Mouse (Mus musculus) MEL (cell line): Measurements from ENCODE around the gene Ankrd33b. TPM values are rescaled to one million over a fixed set of nuclear protein-coding genes. Genes with fewer than 3 reads are reported as not detected.

Experiments used
- DNase-seq: peaks from one replicate; pipeline ENCODE4 v3.0.0; 2011; ENCODE audit warnings: low read depth, low spot score
- H3K27ac ChIP-seq: 2 replicates; pipeline ENCODE4 v1.5.1; 2012; ENCODE audit warnings: low read depth, mild to moderate bottlenecking, control low read depth, low read length, moderate library complexity; ENCODE audit not compliant: control insufficient read depth
- H3K27me3 ChIP-seq, 2 experiments: fragments of 150-350 bp in 1 of 2; sonication (generic) in 1 of 2; 2 replicates each; pipeline ENCODE4 v1.6.1; 2012; ENCODE audit warnings: low read length in 2 of 2, mild to moderate bottlenecking in 2 of 2, improper control_type of control experiment in 1 of 2, moderate library complexity in 1 of 2; ENCODE audit not compliant: insufficient read depth in 2 of 2, control insufficient read depth in 1 of 2
- H3K36me3 ChIP-seq, 2 experiments: 2 replicates each; pipeline ENCODE4 v1.6.1; 2012 to 2014; ENCODE audit warnings: low read length in 2 of 2, improper control_type of control experiment in 1 of 2, inconsistent platforms in 1 of 2, mild to moderate bottlenecking in 1 of 2; ENCODE audit not compliant: insufficient read depth in 2 of 2, control insufficient read depth in 1 of 2
- H3K4me1 ChIP-seq, 2 experiments: fragments of 150-350 bp in 1 of 2; sonication (generic) in 1 of 2; 2 replicates each; pipeline ENCODE4 v1.6.1; 2012; ENCODE audit warnings: low read length in 2 of 2, improper control_type of control experiment in 1 of 2, mild to moderate bottlenecking in 1 of 2; ENCODE audit not compliant: insufficient read depth in 2 of 2, control insufficient read depth in 1 of 2
- H3K4me3 ChIP-seq, 2 experiments: fragments of 150-350 bp in 1 of 2; sonication (generic) in 1 of 2; 2 replicates each; pipeline ENCODE4 v1.5.1; 2012; ENCODE audit warnings: low read depth in 2 of 2, low read length in 2 of 2, mild to moderate bottlenecking in 2 of 2, moderate library complexity in 2 of 2, control low read depth in 1 of 2, improper control_type of control experiment in 1 of 2; ENCODE audit not compliant: control insufficient read depth in 1 of 2, insufficient read depth in 1 of 2
- H3K79me2 ChIP-seq: 2 replicates; pipeline ENCODE4 v1.6.1; 2012; ENCODE audit warnings: mild to moderate bottlenecking, low read length, moderate library complexity; ENCODE audit not compliant: control insufficient read depth, poor library complexity, insufficient read depth
- H3K9ac ChIP-seq: 2 replicates; pipeline ENCODE4 v1.6.1; 2012; ENCODE audit warnings: low read depth, mild to moderate bottlenecking, control low read depth, low read length, moderate library complexity; ENCODE audit not compliant: control insufficient read depth, poor library complexity, severe bottlenecking
- H3K9me3 ChIP-seq: fragments of 150-350 bp; sonication (generic); replicated peaks from 2 replicates; pipeline ENCODE4 v1.6.1; 2012; ENCODE audit warnings: mild to moderate bottlenecking, low read length, improper control_type of control experiment, moderate library complexity; ENCODE audit not compliant: insufficient read depth
- BHLHE40 ChIP-seq: IDR thresholded peaks from 2 replicates; pipeline ENCODE4 v1.6.1; 2012; ENCODE audit warnings: low read depth, mild to moderate bottlenecking, inconsistent platforms, low read length, improper control_type of control experiment, borderline replicate concordance
- CHD1 ChIP-seq: IDR thresholded peaks from 2 replicates; pipeline ENCODE4 v1.6.1; 2012; ENCODE audit warnings: low read depth, mild to moderate bottlenecking, inconsistent platforms, low read length, improper control_type of control experiment
- CHD2 ChIP-seq: IDR thresholded peaks from 2 replicates; pipeline ENCODE4 v1.6.1; 2011; ENCODE audit warnings: low read length, improper control_type of control experiment
- CTCF ChIP-seq, 3 experiments: IDR thresholded peaks in 2 of 3; conservative IDR thresholded peaks in 1 of 3; 2 replicates each; pipeline ENCODE4 v1.5.1; 2011 to 2012; ENCODE audit warnings: low read length in 3 of 3, low read depth in 2 of 3, mild to moderate bottlenecking in 2 of 3, improper control_type of control experiment in 1 of 3, inconsistent platforms in 1 of 3, mixed read lengths in 1 of 3, moderate library complexity in 1 of 3; ENCODE audit not compliant: control insufficient read depth in 1 of 3, insufficient read depth in 1 of 3, poor library complexity in 1 of 3, severe bottlenecking in 1 of 3
- E2F4 ChIP-seq: IDR thresholded peaks from 2 replicates; pipeline ENCODE4 v1.6.1; 2011; ENCODE audit warnings: low read depth, low read length, improper control_type of control experiment, borderline replicate concordance
- ELF1 ChIP-seq: IDR thresholded peaks from 2 replicates; pipeline ENCODE4 v1.6.1; 2014; ENCODE audit warnings: low read depth, mild to moderate bottlenecking, inconsistent platforms, low read length, improper control_type of control experiment, moderate library complexity
- EP300 ChIP-seq, 2 experiments: IDR thresholded peaks; 2 replicates each; pipeline ENCODE4 v1.6.1; 2011; ENCODE audit warnings: improper control_type of control experiment in 2 of 2, low read length in 2 of 2, low read depth in 1 of 2, mild to moderate bottlenecking in 1 of 2
- ETS1 ChIP-seq: IDR thresholded peaks from 2 replicates; pipeline ENCODE4 v1.6.1; 2012; ENCODE audit warnings: low read depth, mild to moderate bottlenecking, inconsistent platforms, low read length, improper control_type of control experiment, moderate library complexity
- GABPA ChIP-seq: IDR thresholded peaks from 2 replicates; pipeline ENCODE4 v1.6.1; 2012; ENCODE audit warnings: low read depth, mild to moderate bottlenecking, inconsistent platforms, low read length, improper control_type of control experiment, moderate library complexity
- GATA1 ChIP-seq: IDR thresholded peaks from 2 replicates; pipeline ENCODE4 v1.6.1; 2011; ENCODE audit warnings: low read depth, low read length, improper control_type of control experiment
- HCFC1 ChIP-seq: IDR thresholded peaks from 2 replicates; pipeline ENCODE4 v1.6.1; 2012; ENCODE audit warnings: low read depth, mild to moderate bottlenecking, inconsistent platforms, low read length, improper control_type of control experiment, moderate library complexity
- JUND ChIP-seq: IDR thresholded peaks from 2 replicates; pipeline ENCODE4 v1.6.1; 2011; ENCODE audit warnings: low read depth, mild to moderate bottlenecking, improper control_type of control experiment, low read length
- MAFK ChIP-seq: IDR thresholded peaks from 2 replicates; pipeline ENCODE4 v1.6.1; 2011; ENCODE audit warnings: low read depth, mild to moderate bottlenecking, low read length, improper control_type of control experiment, borderline replicate concordance
- MAX ChIP-seq: IDR thresholded peaks from 2 replicates; pipeline ENCODE4 v1.6.1; 2011; ENCODE audit warnings: low read length, improper control_type of control experiment
- MAZ ChIP-seq: IDR thresholded peaks from 2 replicates; pipeline ENCODE4 v1.6.1; 2012; ENCODE audit warnings: low read depth, mild to moderate bottlenecking, inconsistent platforms, low read length, improper control_type of control experiment
- MEF2A ChIP-seq: IDR thresholded peaks from 2 replicates; pipeline ENCODE4 v1.6.1; 2014; ENCODE audit warnings: low read depth, mild to moderate bottlenecking, inconsistent platforms, low read length, improper control_type of control experiment; ENCODE audit not compliant: poor library complexity, insufficient replicate concordance, severe bottlenecking; ENCODE audit errors: extremely low read depth
- MXI1 ChIP-seq: IDR thresholded peaks from 2 replicates; pipeline ENCODE4 v1.6.1; 2011; ENCODE audit warnings: mild to moderate bottlenecking, low read depth, low read length, improper control_type of control experiment
- MYB ChIP-seq: IDR thresholded peaks from 2 replicates; pipeline ENCODE4 v1.6.1; 2011; ENCODE audit warnings: mild to moderate bottlenecking, low read depth, low read length, improper control_type of control experiment
- MYC ChIP-seq: IDR thresholded peaks from 2 replicates; pipeline ENCODE4 v1.6.1; 2011; ENCODE audit warnings: low read depth, mild to moderate bottlenecking, low read length, improper control_type of control experiment, moderate library complexity
- NELFE ChIP-seq: IDR thresholded peaks from 2 replicates; pipeline ENCODE4 v1.6.1; 2011; ENCODE audit warnings: low read depth, low read length, improper control_type of control experiment
- NRF1 ChIP-seq: IDR thresholded peaks from 2 replicates; pipeline ENCODE4 v1.6.1; 2014; ENCODE audit warnings: low read depth, mild to moderate bottlenecking, inconsistent platforms, low read length, improper control_type of control experiment, moderate library complexity; ENCODE audit not compliant: poor library complexity, insufficient read depth, severe bottlenecking
- POLR2A ChIP-seq, 2 experiments: IDR thresholded peaks; 2 replicates each; pipeline ENCODE4 v1.6.1; 2011 to 2012; ENCODE audit warnings: low read length in 2 of 2, mild to moderate bottlenecking in 2 of 2, control low read depth in 1 of 2, improper control_type of control experiment in 1 of 2, low read depth in 1 of 2, moderate library complexity in 1 of 2; ENCODE audit not compliant: control insufficient read depth in 1 of 2, insufficient read depth in 1 of 2, poor library complexity in 1 of 2
- POLR2AphosphoS2 ChIP-seq: IDR thresholded peaks from 2 replicates; pipeline ENCODE4 v1.6.1; 2011; ENCODE audit warnings: low read length, improper control_type of control experiment
- POLR2AphosphoS5 ChIP-seq: IDR thresholded peaks from 2 replicates; pipeline ENCODE4 v1.6.1; 2012; ENCODE audit warnings: low read depth, borderline replicate concordance, mild to moderate bottlenecking, inconsistent platforms, low read length, moderate library complexity, mixed read lengths
- RAD21 ChIP-seq: IDR thresholded peaks from 2 replicates; pipeline ENCODE4 v1.6.1; 2011; ENCODE audit warnings: mild to moderate bottlenecking, low read depth, low read length, improper control_type of control experiment
- RCOR1 ChIP-seq: IDR thresholded peaks from 2 replicates; pipeline ENCODE4 v1.6.1; 2012; ENCODE audit warnings: low read depth, mild to moderate bottlenecking, inconsistent platforms, low read length, improper control_type of control experiment
- SIN3A ChIP-seq: IDR thresholded peaks from 2 replicates; pipeline ENCODE4 v1.6.1; 2012; ENCODE audit warnings: low read length, improper control_type of control experiment, inconsistent platforms
- SMC3 ChIP-seq: IDR thresholded peaks from 2 replicates; pipeline ENCODE4 v1.6.1; 2011; ENCODE audit warnings: low read depth, low read length, improper control_type of control experiment
- TAL1 ChIP-seq: IDR thresholded peaks from 2 replicates; pipeline ENCODE4 v1.6.1; 2012; ENCODE audit warnings: mild to moderate bottlenecking, inconsistent platforms, low read length, moderate library complexity, mixed read lengths
- TBP ChIP-seq: IDR thresholded peaks from 2 replicates; pipeline ENCODE4 v1.8.0; 2011; ENCODE audit warnings: low read depth, low read length, improper control_type of control experiment
- TCF12 ChIP-seq: IDR thresholded peaks from 2 replicates; pipeline ENCODE4 v1.6.1; 2014; ENCODE audit warnings: low read depth, mild to moderate bottlenecking, inconsistent platforms, low read length, improper control_type of control experiment, moderate library complexity
- UBTF ChIP-seq: IDR thresholded peaks from 2 replicates; pipeline ENCODE4 v1.6.1; 2012; ENCODE audit warnings: low read depth, mild to moderate bottlenecking, inconsistent platforms, low read length, improper control_type of control experiment, moderate library complexity, borderline replicate concordance; ENCODE audit not compliant: insufficient read depth
- USF1 ChIP-seq: IDR thresholded peaks from 2 replicates; pipeline ENCODE4 v1.6.1; 2014; ENCODE audit warnings: low read depth, mild to moderate bottlenecking, inconsistent platforms, low read length, improper control_type of control experiment, moderate library complexity
- USF2 ChIP-seq, 2 experiments: IDR thresholded peaks; 2 replicates each; pipeline ENCODE4 v1.6.1; 2011 to 2012; ENCODE audit warnings: improper control_type of control experiment in 2 of 2, low read length in 2 of 2, borderline replicate concordance in 1 of 2, inconsistent platforms in 1 of 2, low read depth in 1 of 2, mild to moderate bottlenecking in 1 of 2; ENCODE audit not compliant: insufficient read depth in 1 of 2
- ZC3H11A ChIP-seq: IDR thresholded peaks from 2 replicates; pipeline ENCODE4 v1.6.1; 2012; ENCODE audit warnings: low read depth, mild to moderate bottlenecking, inconsistent platforms, low read length, improper control_type of control experiment
- ZKSCAN1 ChIP-seq: IDR thresholded peaks from 2 replicates; pipeline ENCODE4 v1.6.1; 2012; ENCODE audit warnings: low read depth, mild to moderate bottlenecking, inconsistent platforms, low read length, improper control_type of control experiment, moderate library complexity
- ZMIZ1 ChIP-seq: IDR thresholded peaks from 2 replicates; pipeline ENCODE4 v1.6.1; 2012; ENCODE audit warnings: low read depth, mild to moderate bottlenecking, inconsistent platforms, low read length, improper control_type of control experiment, moderate library complexity
- polyA plus RNA-seq, 2 experiments: library from polyadenylated mRNA; stranded (reverse) in 1 of 2; unstranded in 1 of 2; fragments of >175 nt in 1 of 2; fragments of >200 nt in 1 of 2; gene quantifications; 2 replicates each; pipeline versions ENCODE4 v1.2.1 to v1.2.4; 2012; ENCODE audit warnings: low replicate concordance in 2 of 2, low read depth in 1 of 2; ENCODE audit not compliant: insufficient read length in 2 of 2, insufficient read depth in 1 of 2, missing spikeins in 1 of 2
- total RNA-seq: library from RNA; depleted of rRNA; stranded (reverse); fragments of 300-350 nt; gene quantifications from 2 replicates; pipeline ENCODE4 v1.2.3, GENCODE M21; 2012

Gene Ankrd33b
- total and polyA plus RNA-seq, 3 experiments: 11.1 to 16.1 TPM; not detected in 1

DNA sequence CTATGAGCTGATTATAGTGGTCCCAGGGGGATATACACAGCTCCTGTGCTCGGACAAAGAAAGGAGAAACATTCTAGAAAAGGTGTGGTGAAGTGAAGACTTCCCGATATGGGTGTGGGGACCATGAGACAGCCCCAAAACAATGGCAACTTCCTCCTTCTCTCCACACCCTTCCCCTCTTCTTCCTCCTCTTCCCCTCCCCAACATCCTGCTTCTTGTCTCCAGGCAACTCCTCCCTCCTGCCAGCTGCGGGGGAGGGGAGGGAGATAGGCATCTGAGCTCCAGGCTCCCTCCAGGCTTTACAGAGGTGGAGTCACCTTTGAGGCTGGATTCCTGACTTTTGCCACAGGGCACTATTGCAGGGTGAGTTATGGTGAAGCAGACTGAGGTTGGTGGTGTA lies 45.4 kb upstream of the Ankrd33b start:
- H3K4me3 ChIP-seq: peak overlapping the region; percentile 11 to 40; a peak in 3 of 4 replicates
- no peaks in the 10 kb centered on the region for H3K27me3 ChIP-seq
- peak overlapping the region; percentile 86 for H3K27ac ChIP-seq
- H3K4me1 ChIP-seq: peaks cover 30 to 62% of the 10 kb centered on the region in 2 experiments
- no peaks in the 10 kb centered on the region for H3K9me3 ChIP-seq
- H3K36me3 ChIP-seq: peaks cover 0 to 50% of the 10 kb centered on the region in 2 experiments; a peak in 2 of 4 replicates
- peak overlapping the region; percentile 33 for H3K9ac ChIP-seq
- peak; percentile 86 for DNase-seq
- H3K79me2 ChIP-seq: peaks cover 12% of the 10 kb centered on the region
- TF ChIP-seq ZKSCAN1 (no peak; the same call in 1 of the 2 replicates), E2F4 (no peak), NELFE (0 out of 2 replicates have a peak, but pooled peaks have one; percentile 33), BHLHE40 (peak; percentile 40; the same call in 1 of the 2 replicates), ZMIZ1 (no peak), NRF1 (no peak), CHD2 (peak; percentile 82), ETS1 (peak; percentile 83), GATA1 (peak; percentile 70), SIN3A (peak; percentile 70), POLR2A (IDR thresholded peaks at IDR 0.05; ENCODE audit: control insufficient read depth in 1 of 2, insufficient read depth in 1 of 2, low read depth in 1 of 2, low read length in 2 of 2, poor library complexity in 1 of 2) (no peak), MYB (no peak), UBTF (no peak), CHD1 (no peak), CTCF (IDR thresholded peaks at IDR 0.05 in 2 of 3, conservative IDR thresholded peaks at IDR 0.05 in 1 of 3; ENCODE audit: control insufficient read depth in 1 of 3, insufficient read depth in 1 of 3, low read depth in 2 of 3, low read length in 3 of 3, poor library complexity in 1 of 3, severe bottlenecking in 1 of 3) (no peak), POLR2AphosphoS2 (no peak), TAL1 (no peak), RAD21 (no peak), ZC3H11A (no peak), MXI1 (peak; percentile 51), POLR2AphosphoS5 (no peak), MEF2A (0 out of 2 replicates have a peak, but pooled peaks have one; percentile 27), USF2 (IDR thresholded peaks at IDR 0.05; ENCODE audit: borderline replicate concordance in 1 of 2, insufficient read depth in 1 of 2, low read depth in 1 of 2, low read length in 2 of 2) (no peak), USF1 (0 out of 2 replicates have a peak, but pooled peaks have one; percentile 11), TCF12 (peak; percentile 28; the same call in 1 of the 2 replicates), TBP (peak; percentile 41; the same call in 1 of the 2 replicates), MAZ (peak; percentile 95; the same call in 1 of the 2 replicates), MAX (no peak; the same call in 1 of the 2 replicates), EP300 (IDR thresholded peaks at IDR 0.05; ENCODE audit: low read depth in 1 of 2, low read length in 2 of 2) (peak; percentile 51 to 78; a peak in 3 of 4 replicates), MAFK (no peak), HCFC1 (peak; percentile 71), JUND (no peak), RCOR1 (peak; percentile 66; the same call in 1 of the 2 replicates), GABPA (no peak), MYC (peak; percentile 70), ELF1 (peak; percentile 86), SMC3 (no peak)
